Mouse (Mus musculus): ENCODE measurements around the gene Zswim4.

The Zswim4 gene

GRCm38 (mm10) chr8:84223322-84224029, 13.4 kb downstream of the Zswim4 start:
- no peak for DNase-seq (ENCODE audit: low spot score)

- no peak for DNase-seq (ENCODE audit: low spot score)
These were observed 14.2 kb downstream of the Zswim4 start for GRCm38 (mm10) chr8:84222566-84223165.

GRCm38 (mm10) chr8:84220105-84220504, 16.8 kb downstream of the Zswim4 start:
- DNase-seq (ENCODE audit: low spot score) = no peak

- no peak for DNase-seq (ENCODE audit: low spot score)
These were observed 18.7 kb downstream of the Zswim4 start for GRCm38 (mm10) chr8:84218143-84218542.

- DNase-seq (ENCODE audit: low spot score) = no peak
These were observed 19.6 kb downstream of the Zswim4 start for GRCm38 (mm10) chr8:84217206-84217605.

GRCm38 (mm10) chr8:84213277-84213676, 23.6 kb downstream of the Zswim4 start:
- no peak for DNase-seq (ENCODE audit: low spot score)

- no peak for DNase-seq (ENCODE audit: low spot score)
These were observed 24.8 kb downstream of the Zswim4 start for GRCm38 (mm10) chr8:84211881-84212563.

GRCm38 (mm10) chr8:84211202-84211601, 25.7 kb downstream of the Zswim4 start:
- DNase-seq (ENCODE audit: low spot score) = no peak

- DNase-seq (ENCODE audit: low spot score) = no peak
These were observed 26.6 kb downstream of the Zswim4 start for GRCm38 (mm10) chr8:84210167-84210791.

GRCm38 (mm10) chr8:84208381-84209380, 28.2 kb downstream of the Zswim4 start:
- DNase-seq (ENCODE audit: low spot score) = no peak

GRCm38 (mm10) chr8:84207811-84208210, 29.0 kb downstream of the Zswim4 start:
- no peak for DNase-seq (ENCODE audit: low spot score)

- no peak for DNase-seq (ENCODE audit: low spot score)
These were observed 30.2 kb downstream of the Zswim4 start for GRCm38 (mm10) chr8:84206666-84207065.

- no peak for DNase-seq (ENCODE audit: low spot score)
These were observed 31.8 kb downstream of the Zswim4 start for GRCm38 (mm10) chr8:84205073-84205472.

GRCm38 (mm10) chr8:84203975-84204772, 32.7 kb downstream of the Zswim4 start:
- DNase-seq (ENCODE audit: low spot score) = no peak

- no peak for DNase-seq (ENCODE audit: low spot score)
These were observed 33.6 kb downstream of the Zswim4 start for GRCm38 (mm10) chr8:84202938-84203917.

GRCm38 (mm10) chr8:84202466-84202865, 34.4 kb downstream of the Zswim4 start:
- DNase-seq (ENCODE audit: low spot score) = no peak

GRCm38 (mm10) chr8:84201545-84202245, 35.2 kb downstream of the Zswim4 start:
- DNase-seq (ENCODE audit: low spot score) = no peak

- DNase-seq (ENCODE audit: low spot score) = no peak
These were observed 36.0 kb downstream of the Zswim4 start for GRCm38 (mm10) chr8:84200652-84201544.
